Mouse (Mus musculus): ENCODE measurements around the gene Tns1. TPM values are rescaled to one million over a fixed set of nuclear protein-coding genes. Genes with fewer than 3 reads are reported as not detected.

Gene Tns1
- polyA plus RNA-seq, 1 experiment from 2014 or later: 44.4 TPM

- ATAC-seq (ENCODE audit: low FRiP score, low read depth): no peak
- no peaks in the 10 kb centered on the region for H3K9me3 ChIP-seq
- no peaks in the 10 kb centered on the region for H3K27me3 ChIP-seq
- H3K4me2 ChIP-seq (replicated peaks): no peak overlapping the region
- H3K4me1 ChIP-seq: peaks cover 23% of the 10 kb centered on the region
- WGBS: 38% methylated on average over 9 of the region's 9 CpGs
- peaks cover 83% of the 10 kb centered on the region for H3K36me3 ChIP-seq
- H3K9ac ChIP-seq: no peak overlapping the region
- H3K27ac ChIP-seq: no peak overlapping the region
- H3K4me3 ChIP-seq: no peak overlapping the region
Measured at GRCm38 (mm10) chr1:73914076-73914475, 210.2 kb downstream of the Tns1 start.

GRCm38 (mm10) chr1:73913071-73914005 lies 210.9 kb downstream of the Tns1 start:
- H3K27me3 ChIP-seq: no peaks in the 10 kb centered on the region
- H3K36me3 ChIP-seq: peaks cover 76% of the 10 kb centered on the region
- H3K9ac ChIP-seq: no peak overlapping the region
- ATAC-seq (ENCODE audit: low FRiP score, low read depth): no peak
- WGBS: 79% methylated on average over 19 of the region's 19 CpGs
- no peak overlapping the region for H3K4me2 ChIP-seq (replicated peaks)
- H3K4me3 ChIP-seq: no peak overlapping the region
- no peaks in the 10 kb centered on the region for H3K9me3 ChIP-seq
- H3K27ac ChIP-seq: no peak overlapping the region
- peaks cover 23% of the 10 kb centered on the region for H3K4me1 ChIP-seq

- WGBS: 91% methylated on average over 10 of the region's 10 CpGs
- Histone ChIP-seq H3K9ac (no peak overlapping the region), H3K4me2 (replicated peaks) (no peak overlapping the region), H3K4me3 (no peak overlapping the region), H3K4me1 (peaks cover 23% of the 10 kb centered on the region), H3K27me3 (no peaks in the 10 kb centered on the region), H3K36me3 (peaks cover 67% of the 10 kb centered on the region), H3K9me3 (no peaks in the 10 kb centered on the region), H3K27ac (no peak overlapping the region)
- no peak for ATAC-seq (ENCODE audit: low FRiP score, low read depth)
Measured at GRCm38 (mm10) chr1:73912466-73912865, 211.8 kb downstream of the Tns1 start.

GRCm38 (mm10) chr1:73911981-73912380 lies 212.3 kb downstream of the Tns1 start:
- whole genome bisulfite sequencing: 79% methylated on average over 8 of the region's 8 CpGs
- no peak overlapping the region for H3K4me3 ChIP-seq
- no peak overlapping the region for H3K4me2 ChIP-seq (replicated peaks)
- peaks cover 23% of the 10 kb centered on the region for H3K4me1 ChIP-seq
- ATAC-seq (ENCODE audit: low FRiP score, low read depth): no peak
- no peaks in the 10 kb centered on the region for H3K9me3 ChIP-seq
- H3K27ac ChIP-seq: no peak overlapping the region; the same call in 1 of the 2 replicates
- no peaks in the 10 kb centered on the region for H3K27me3 ChIP-seq
- peaks cover 66% of the 10 kb centered on the region for H3K36me3 ChIP-seq
- H3K9ac ChIP-seq: no peak overlapping the region

- H3K36me3 ChIP-seq: peaks cover 55% of the 10 kb centered on the region
- ATAC-seq (ENCODE audit: low FRiP score, low read depth): no peak
- H3K27ac ChIP-seq: no peak overlapping the region
- no peak overlapping the region for H3K4me2 ChIP-seq (replicated peaks)
- H3K9me3 ChIP-seq: no peaks in the 10 kb centered on the region
- peaks cover 29% of the 10 kb centered on the region for H3K4me1 ChIP-seq
- H3K9ac ChIP-seq: no peak overlapping the region
- H3K4me3 ChIP-seq: no peak overlapping the region
- no peaks in the 10 kb centered on the region for H3K27me3 ChIP-seq
- WGBS: 86% methylated on average over 8 of the region's 8 CpGs
Measured at GRCm38 (mm10) chr1:73910701-73911100, 213.5 kb downstream of the Tns1 start.

- Histone ChIP-seq H3K4me3 (no peak overlapping the region), H3K4me1 (peaks cover 26% of the 10 kb centered on the region), H3K9me3 (no peaks in the 10 kb centered on the region), H3K27me3 (no peaks in the 10 kb centered on the region), H3K27ac (no peak overlapping the region), H3K4me2 (replicated peaks) (no peak overlapping the region), H3K9ac (no peak overlapping the region), H3K36me3 (peaks cover 50% of the 10 kb centered on the region)
- WGBS: 85% methylated on average over 8 of the region's 8 CpGs
- no peak for ATAC-seq (ENCODE audit: low FRiP score, low read depth)
Measured at GRCm38 (mm10) chr1:73910111-73910510, 214.1 kb downstream of the Tns1 start.

- H3K9ac ChIP-seq: no peak overlapping the region
- H3K4me1 ChIP-seq: peaks cover 19% of the 10 kb centered on the region
- H3K27ac ChIP-seq: no peak overlapping the region
- H3K27me3 ChIP-seq: no peaks in the 10 kb centered on the region
- no peak overlapping the region for H3K4me2 ChIP-seq (replicated peaks)
- no peaks in the 10 kb centered on the region for H3K9me3 ChIP-seq
- peaks cover 43% of the 10 kb centered on the region for H3K36me3 ChIP-seq
- H3K4me3 ChIP-seq: no peak overlapping the region
- ATAC-seq (ENCODE audit: low FRiP score, low read depth): no peak
- WGBS: 62% methylated on average over 2 of the region's 2 CpGs
Measured at GRCm38 (mm10) chr1:73909191-73909983, 214.9 kb downstream of the Tns1 start.

GRCm38 (mm10) chr1:73908081-73908960 lies 215.9 kb downstream of the Tns1 start:
- Histone ChIP-seq H3K4me2 (replicated peaks) (no peak overlapping the region), H3K4me3 (no peak overlapping the region), H3K9me3 (no peaks in the 10 kb centered on the region), H3K9ac (no peak overlapping the region), H3K36me3 (peaks cover 32% of the 10 kb centered on the region), H3K27me3 (no peaks in the 10 kb centered on the region), H3K4me1 (peaks cover 13% of the 10 kb centered on the region), H3K27ac (no peak overlapping the region)
- no peak for ATAC-seq (ENCODE audit: low FRiP score, low read depth)
- 72% methylated on average over 13 of the region's 13 CpGs for WGBS

GRCm38 (mm10) chr1:73907166-73907565 lies 217.1 kb downstream of the Tns1 start:
- H3K27me3 ChIP-seq: no peaks in the 10 kb centered on the region
- no peak overlapping the region for H3K27ac ChIP-seq
- peaks cover 23% of the 10 kb centered on the region for H3K4me1 ChIP-seq
- no peak overlapping the region for H3K4me2 ChIP-seq (replicated peaks)
- H3K36me3 ChIP-seq: peaks cover 23% of the 10 kb centered on the region; the same call in 1 of the 2 replicates
- H3K9ac ChIP-seq: no peak overlapping the region
- H3K9me3 ChIP-seq: no peaks in the 10 kb centered on the region
- ATAC-seq (ENCODE audit: low FRiP score, low read depth): no peak
- WGBS: 95% methylated on average over 28 of the region's 28 CpGs
- H3K4me3 ChIP-seq: no peak overlapping the region

- H3K27ac ChIP-seq: no peak overlapping the region
Measured at GRCm38 (mm10) chr1:73906376-73906775, 217.9 kb downstream of the Tns1 start.

GRCm38 (mm10) chr1:73905811-73906190 lies 218.4 kb downstream of the Tns1 start:
- Histone ChIP-seq H3K4me3 (no peak overlapping the region), H3K36me3 (peaks cover 14% of the 10 kb centered on the region; the same call in 1 of the 2 replicates), H3K4me1 (peaks cover 28% of the 10 kb centered on the region), H3K4me2 (replicated peaks) (no peak overlapping the region), H3K9ac (no peak overlapping the region; the same call in 1 of the 2 replicates), H3K27ac (no peak overlapping the region), H3K9me3 (no peaks in the 10 kb centered on the region), H3K27me3 (no peaks in the 10 kb centered on the region)
- 53% methylated on average over 5 of the region's 5 CpGs for WGBS
- ATAC-seq (ENCODE audit: low FRiP score, low read depth): no peak

More at GRCm38 (mm10) chr1:73906376-73906775, 217.9 kb downstream of the Tns1 start:
- H3K27me3 ChIP-seq: no peaks in the 10 kb centered on the region
- H3K4me2 ChIP-seq (replicated peaks): no peak overlapping the region
- H3K9me3 ChIP-seq: no peaks in the 10 kb centered on the region
- no peak overlapping the region for H3K9ac ChIP-seq
- no peak overlapping the region for H3K4me3 ChIP-seq
- H3K4me1 ChIP-seq: peaks cover 28% of the 10 kb centered on the region
- WGBS: 55% methylated on average over 6 of the region's 6 CpGs
- peaks cover 15% of the 10 kb centered on the region; the same call in 1 of the 2 replicates for H3K36me3 ChIP-seq
- no peak for ATAC-seq (ENCODE audit: low FRiP score, low read depth)

All from limb, embryonic 13.5 days (tissue).